Mouse (Mus musculus) liver, embryonic 11.5 days (tissue): ENCODE measurements around the gene Oxsr1. TPM values are rescaled to one million over a fixed set of nuclear protein-coding genes. Genes with fewer than 3 reads are reported as not detected.

Source experiments
- ATAC-seq: fragments of 200-750 bp; cut with Nextera tagmentation; replicated peaks from 2 replicates; pipeline ENCODE4 v1.8.0; 2017; ENCODE audit warnings: moderate number of reproducible peaks, mild to moderate bottlenecking, moderate TSS enrichment, moderate library complexity; ENCODE audit not compliant: low FRiP score
- DNase-seq: peaks from one replicate; pipeline ENCODE4 v3.0.0-alpha.2; 2017; ENCODE audit warnings: low spot score
- H3K27ac ChIP-seq: fragments of 300-500 bp; sonication (generic); 2 replicates; pipeline ENCODE4 v1.5.1; 2014; ENCODE audit warnings: mild to moderate bottlenecking, low read depth, low read length, control low read depth
- H3K27me3 ChIP-seq: fragments of 300-500 bp; sonication (generic); replicated peaks from 2 replicates; pipeline ENCODE4 v1.6.1; 2014; ENCODE audit warnings: low read length, mixed read lengths; ENCODE audit not compliant: control insufficient read depth, insufficient read depth
- H3K36me3 ChIP-seq: fragments of 300-500 bp; sonication (generic); 2 replicates; pipeline ENCODE4 v1.6.1; 2014; ENCODE audit warnings: mild to moderate bottlenecking, low read length, moderate library complexity, mixed read lengths; ENCODE audit not compliant: control insufficient read depth, insufficient read depth
- H3K4me1 ChIP-seq: fragments of 300-500 bp; sonication (generic); replicated peaks from 2 replicates; pipeline ENCODE4 v1.6.1; 2014; ENCODE audit warnings: low read length, mixed read lengths; ENCODE audit not compliant: control insufficient read depth, insufficient read depth
- H3K4me2 ChIP-seq: fragments of 300-500 bp; sonication (generic); 2 replicates; pipeline ENCODE4 v1.6.1; 2014; ENCODE audit warnings: mild to moderate bottlenecking, control low read depth, moderate library complexity
- H3K4me3 ChIP-seq: fragments of 300-500 bp; sonication (generic); 2 replicates; pipeline ENCODE4 v1.5.1; 2014; ENCODE audit warnings: low read depth, low read length, control low read depth
- H3K9ac ChIP-seq: fragments of 300-500 bp; sonication (generic); 2 replicates; pipeline ENCODE4 v1.6.1; 2014; ENCODE audit warnings: low read depth, low read length, control low read depth
- H3K9me3 ChIP-seq: fragments of 300-500 bp; sonication (generic); 2 replicates; pipeline ENCODE4 v1.6.1; 2016; ENCODE audit warnings: low read length, inconsistent platforms, mixed read lengths; ENCODE audit not compliant: control insufficient read depth
- WGBS: fragments of 180-500 bp; shearing (Covaris S2); extraction: QIAGEN DNeasy Blood & Tissue Kit; methylation state at CpG from one replicate; pipeline ENCODE4 v1.1.7; 2014; 5-methylcytosine and 5-hydroxymethylcytosine counted together
- polyA plus RNA-seq: library from polyadenylated mRNA; unstranded; fragments of >200 nt; fragmentation: Nextera tagmentation; extraction: Ambion mirVana; gene quantifications from 2 replicates; pipeline ENCODE4 v1.2.1, GENCODE M21; 2014

Oxsr1 gene
- polyA plus RNA-seq, 1 experiment from 2014 or later, result 14.2 TPM

DNA sequence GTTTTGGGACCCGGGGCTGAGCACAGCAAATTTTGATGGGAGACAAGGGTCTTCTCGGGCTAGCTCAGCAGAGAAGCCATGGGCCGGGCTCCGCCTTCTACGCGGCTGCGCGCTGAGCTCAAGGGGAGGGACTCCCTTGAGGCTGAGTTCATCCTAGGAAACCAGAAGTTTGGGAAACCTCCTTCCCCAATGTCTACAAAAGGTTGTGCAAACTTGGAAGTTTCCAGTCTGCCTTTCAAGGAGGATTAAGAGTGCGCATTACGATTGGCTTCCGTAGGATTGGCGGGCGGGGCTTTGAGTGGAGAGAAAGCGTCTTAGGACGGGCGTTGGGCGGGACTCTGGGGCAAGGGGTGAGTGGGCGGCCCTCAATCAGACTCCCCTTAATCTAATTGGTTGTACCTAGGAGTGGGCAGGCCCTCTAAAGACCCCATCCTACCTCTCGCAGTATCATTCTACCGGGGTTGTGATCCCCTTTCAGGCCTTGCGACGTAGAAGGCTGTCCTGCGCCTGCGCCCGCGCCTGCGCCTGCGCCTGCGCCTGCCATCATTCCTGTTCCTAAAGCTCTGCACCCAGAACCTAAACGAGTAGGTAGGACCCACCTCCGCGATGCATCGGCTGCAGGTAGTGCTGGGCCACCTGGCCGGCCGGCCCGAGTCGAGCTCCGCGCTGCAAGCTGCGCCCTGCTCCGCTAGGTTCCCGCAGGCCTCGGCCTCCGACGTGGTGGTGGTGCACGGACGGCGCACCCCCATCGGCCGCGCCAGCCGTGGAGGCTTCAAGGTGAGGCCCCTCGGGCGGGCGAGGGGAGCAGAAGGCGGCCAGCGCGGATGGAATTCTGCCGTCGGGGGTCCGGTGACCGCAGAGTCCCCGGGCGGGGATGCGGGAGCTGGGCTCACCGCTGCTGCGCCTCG lies 18.9 kb upstream of the Oxsr1 start, which contains the start of gene Myd88:
TSS of gene Myd88 (minus strand) at position 503 of the 908 bp plus-strand sequence.
- H3K27ac ChIP-seq, result peak within 1 kb of the TSS; percentile 86
- WGBS, result under 1% methylated on average over 68 of the region's 68 CpGs

DNA sequence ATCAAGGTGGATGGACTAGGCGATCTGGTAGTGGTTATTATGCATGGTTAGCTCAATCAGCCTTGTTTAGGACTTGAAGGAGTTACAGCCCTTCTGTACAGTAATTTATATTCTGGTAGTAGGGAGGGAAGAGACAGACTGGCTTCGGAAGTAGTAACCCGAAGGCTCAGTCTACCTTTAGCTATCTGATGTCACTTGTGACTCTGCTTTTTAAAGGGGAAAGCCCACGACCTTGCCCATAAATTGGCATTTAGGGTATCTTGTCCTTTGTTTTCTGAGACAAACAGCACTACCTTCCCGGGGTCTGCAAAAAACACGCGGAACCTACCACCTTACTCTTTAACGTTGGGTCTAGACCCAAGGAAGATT lies 18.0 kb upstream of the Oxsr1 start:
- peak overlapping the region; percentile 84 for H3K9ac ChIP-seq
- peak overlapping the region; percentile 92 for H3K4me2 ChIP-seq
- no peak for ATAC-seq
- no peaks in the 10 kb centered on the region for H3K27me3 ChIP-seq
- no peaks in the 10 kb centered on the region for H3K36me3 ChIP-seq
- peak overlapping the region; percentile 86 for H3K27ac ChIP-seq
- peak overlapping the region; percentile 75 for H3K4me3 ChIP-seq
- H3K9me3 ChIP-seq, result no peaks in the 10 kb centered on the region
- no peak for DNase-seq
- peaks cover 7% of the 10 kb centered on the region for H3K4me1 ChIP-seq
- WGBS, result 3% methylated on average over 8 of the region's 8 CpGs

More for the DNA sequence above, 18.9 kb upstream of the Oxsr1 start, which contains the start of gene Myd88:
- Histone ChIP-seq H3K9ac (peak within 1 kb of the TSS; percentile 84), H3K4me3 (peak within 1 kb of the TSS; percentile 75), H3K4me1 (peaks cover 7% of the 10 kb centered on the region), H3K9me3 (no peaks in the 10 kb centered on the region), H3K4me2 (peak within 1 kb of the TSS; percentile 92), H3K27me3 (no peaks in the 10 kb centered on the region), H3K36me3 (peaks cover 4% of the 10 kb centered on the region)
- DNase-seq (peak; percentile 87), ATAC-seq (peak; percentile 97)

DNA sequence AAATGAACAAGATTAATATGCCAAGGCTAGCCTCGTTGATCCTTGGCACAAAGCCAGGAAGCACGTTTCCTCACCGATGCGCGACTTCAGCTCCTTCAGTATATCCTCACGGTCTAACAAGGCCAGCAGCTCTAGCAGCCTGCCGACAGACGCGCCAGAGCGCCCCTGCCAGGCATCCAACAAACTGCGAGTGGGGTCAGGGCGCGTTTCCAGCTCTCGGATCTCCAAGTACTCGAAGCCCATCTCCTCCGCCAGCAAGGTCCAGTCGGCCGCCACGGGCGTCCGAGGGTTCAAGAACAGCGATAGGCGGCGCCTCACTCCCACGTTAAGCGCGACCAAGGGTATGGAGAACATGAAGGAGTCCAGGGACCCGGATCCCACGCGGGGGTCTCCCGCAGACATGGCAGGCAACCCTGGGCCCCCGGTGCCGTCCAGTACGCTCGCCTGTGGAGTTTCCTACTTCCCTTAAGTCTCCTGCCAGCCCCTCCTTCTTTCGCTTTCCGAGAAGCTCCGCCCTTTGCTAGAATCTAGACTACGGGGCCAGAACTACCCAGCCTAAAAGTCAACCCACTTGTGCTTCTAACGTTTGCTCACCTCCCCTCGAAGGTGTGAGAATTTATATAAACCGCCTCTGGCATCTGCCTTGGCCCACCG lies 17.5 kb upstream of the Oxsr1 start, which contains the start of gene Acaa1a:
TSS of gene Acaa1a (plus strand) at position 119 of the 654 bp plus-strand sequence.
- peak within 1 kb of the TSS; percentile 75 for H3K4me3 ChIP-seq
- H3K36me3 ChIP-seq, result no peaks in the 10 kb centered on the region
- peak within 1 kb of the TSS; percentile 92 for H3K4me2 ChIP-seq
- H3K4me1 ChIP-seq, result peaks cover 7% of the 10 kb centered on the region
- no peaks in the 10 kb centered on the region for H3K9me3 ChIP-seq
- 1% methylated on average over 43 of the region's 43 CpGs for WGBS
- DNase-seq, result peak; percentile 72
- no peaks in the 10 kb centered on the region for H3K27me3 ChIP-seq
- H3K9ac ChIP-seq, result peak within 1 kb of the TSS; percentile 84
- peak; percentile 60 for ATAC-seq
- peak within 1 kb of the TSS; percentile 86 for H3K27ac ChIP-seq

DNA sequence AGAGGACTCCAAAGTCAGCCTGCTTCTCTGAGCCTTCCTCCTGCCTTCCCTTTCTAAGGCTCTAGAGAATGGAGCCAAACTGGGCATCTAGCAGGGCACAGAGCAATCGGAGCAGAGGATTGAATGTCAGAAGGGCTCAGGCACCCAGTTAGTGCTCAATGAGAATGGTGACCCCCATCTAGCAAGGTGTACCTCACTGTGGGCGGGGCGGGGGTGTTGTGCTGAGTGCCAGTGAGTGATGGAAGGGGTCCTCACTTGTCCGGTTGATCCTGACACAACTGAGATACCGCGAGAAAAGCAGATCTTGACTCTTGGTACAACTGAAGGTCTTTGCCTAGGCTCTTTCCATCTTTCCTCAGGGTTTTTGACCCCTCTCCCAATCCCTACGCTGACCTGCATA lies 16.9 kb upstream of the Oxsr1 start:
- ATAC-seq, result no peak
- no peak for DNase-seq
- peak overlapping the region; percentile 84 for H3K9ac ChIP-seq

DNA sequence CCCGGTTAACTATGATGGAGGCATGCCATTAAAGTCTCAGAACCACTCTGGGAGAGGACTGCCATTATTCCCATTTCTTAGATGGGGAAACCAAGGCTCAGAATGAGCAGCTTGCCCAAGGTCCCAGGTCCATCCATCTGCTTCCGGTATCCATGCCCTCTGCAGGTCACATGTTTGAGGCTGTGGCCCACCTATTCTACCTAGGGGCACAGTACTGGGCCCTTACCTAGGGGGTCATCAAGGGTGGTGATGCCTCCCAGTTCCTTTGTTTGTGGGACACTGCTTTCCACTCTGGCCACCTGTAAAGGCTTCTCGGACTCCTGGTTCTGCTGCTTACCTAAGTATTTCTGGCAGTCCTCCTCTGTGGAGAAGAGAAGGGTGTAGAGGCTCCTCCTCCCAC lies 16.1 kb upstream of the Oxsr1 start:
- Histone ChIP-seq H3K27me3 (no peaks in the 10 kb centered on the region), H3K9ac (no peak overlapping the region), H3K4me3 (no peak overlapping the region), H3K4me1 (peaks cover 7% of the 10 kb centered on the region), H3K4me2 (peak overlapping the region; percentile 92), H3K36me3 (no peaks in the 10 kb centered on the region), H3K9me3 (no peaks in the 10 kb centered on the region), H3K27ac (no peak overlapping the region)
- no peak for ATAC-seq
- WGBS, result 86% methylated on average over 3 of the region's 3 CpGs
- no peak for DNase-seq

More for the DNA sequence above, 16.9 kb upstream of the Oxsr1 start:
- H3K36me3 ChIP-seq, result no peaks in the 10 kb centered on the region
- H3K4me1 ChIP-seq, result peaks cover 7% of the 10 kb centered on the region
- peak overlapping the region; percentile 92 for H3K4me2 ChIP-seq
- H3K27me3 ChIP-seq, result no peaks in the 10 kb centered on the region
- peak overlapping the region; percentile 75 for H3K4me3 ChIP-seq
- 46% methylated on average over 7 of the region's 7 CpGs for WGBS
- H3K27ac ChIP-seq, result no peak overlapping the region
- no peaks in the 10 kb centered on the region for H3K9me3 ChIP-seq

DNA sequence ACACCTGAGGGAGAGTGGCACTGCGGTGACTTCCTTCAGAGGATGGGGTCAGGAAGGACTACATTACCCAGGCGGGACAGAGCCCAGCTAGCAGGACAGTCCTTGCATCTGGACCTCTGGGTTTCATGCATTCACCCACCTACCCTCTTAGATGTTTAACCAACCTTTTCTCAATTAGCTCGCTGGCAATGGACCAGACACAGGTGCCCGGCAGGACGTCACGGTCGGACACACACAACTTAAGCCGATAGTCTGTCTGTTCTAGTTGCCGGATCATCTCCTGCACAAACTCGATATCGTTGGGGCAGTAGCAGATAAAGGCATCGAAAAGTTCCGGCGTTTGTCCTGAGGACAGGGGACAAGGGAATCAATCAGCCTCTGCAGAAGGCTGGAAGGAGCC lies 15.6 kb upstream of the Oxsr1 start:
- H3K4me2 ChIP-seq, result no peak overlapping the region
- DNase-seq (no peak), ATAC-seq (no peak)
- H3K27ac ChIP-seq, result no peak overlapping the region
- peaks cover 7% of the 10 kb centered on the region for H3K4me1 ChIP-seq
- H3K9me3 ChIP-seq, result no peaks in the 10 kb centered on the region
- no peaks in the 10 kb centered on the region for H3K27me3 ChIP-seq
- H3K36me3 ChIP-seq, result no peaks in the 10 kb centered on the region
- 90% methylated on average over 14 of the region's 14 CpGs for WGBS
- no peak overlapping the region for H3K4me3 ChIP-seq
- no peak overlapping the region for H3K9ac ChIP-seq

DNA sequence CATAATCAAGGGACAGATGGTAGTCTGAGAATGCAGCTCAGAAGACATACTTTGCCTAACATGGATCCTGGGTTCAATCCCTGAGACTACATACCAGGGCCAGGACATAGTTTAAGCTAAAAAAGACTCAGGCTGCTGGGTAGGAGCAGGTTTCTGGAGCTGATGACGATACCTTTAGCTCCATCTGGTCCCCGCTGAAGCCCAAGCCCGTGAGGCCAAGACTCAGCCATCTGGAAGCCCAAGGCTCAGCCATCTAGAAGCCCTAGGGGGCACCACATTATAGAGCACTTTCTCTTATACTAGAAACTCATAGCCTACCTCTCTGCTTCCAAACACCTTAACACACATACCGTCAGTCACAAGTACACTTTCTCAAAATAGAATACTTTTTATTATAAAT lies 13.3 kb upstream of the Oxsr1 start:
- Histone ChIP-seq H3K4me2 (no peak overlapping the region), H3K27me3 (no peaks in the 10 kb centered on the region), H3K4me1 (no peaks in the 10 kb centered on the region; the same call in none of the 2 replicates), H3K36me3 (no peaks in the 10 kb centered on the region), H3K9ac (no peak overlapping the region), H3K9me3 (no peaks in the 10 kb centered on the region), H3K27ac (no peak overlapping the region), H3K4me3 (no peak overlapping the region)
- WGBS, result 85% methylated on average over 4 of the region's 4 CpGs
- no peak for DNase-seq
- ATAC-seq, result no peak

DNA sequence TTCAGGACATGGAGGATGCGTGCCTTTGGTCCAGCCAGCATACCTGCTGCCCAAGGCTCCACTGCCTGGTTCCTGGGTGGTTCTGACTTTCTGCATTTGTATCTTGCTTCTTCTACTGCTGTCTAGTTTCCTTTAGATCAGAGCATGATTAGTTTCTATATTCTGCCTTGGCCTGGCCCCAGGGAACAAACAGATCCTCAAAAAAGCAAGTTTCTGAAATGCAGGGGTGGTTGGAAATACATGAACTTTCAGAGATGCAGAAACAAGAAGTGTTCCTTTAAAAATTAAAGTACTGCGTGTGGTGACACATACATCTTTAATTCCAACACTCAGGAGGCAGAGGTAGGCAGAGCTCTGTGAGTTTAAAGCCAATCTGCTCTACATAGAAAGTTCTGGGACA lies 12.6 kb upstream of the Oxsr1 start:
- no peaks in the 10 kb centered on the region for H3K27me3 ChIP-seq
- no peaks in the 10 kb centered on the region for H3K9me3 ChIP-seq
- no peak overlapping the region for H3K4me3 ChIP-seq
- no peak overlapping the region for H3K9ac ChIP-seq
- no peaks in the 10 kb centered on the region for H3K36me3 ChIP-seq
- H3K27ac ChIP-seq, result no peak overlapping the region
- DNase-seq (no peak), ATAC-seq (no peak)
- 76% methylated on average over 2 of the region's 2 CpGs for WGBS
- H3K4me2 ChIP-seq, result peak overlapping the region; percentile 19
- H3K4me1 ChIP-seq, result no peaks in the 10 kb centered on the region; the same call in 1 of the 2 replicates
